Mouse (Mus musculus): ENCODE results near the gene Parp3. TPM values are rescaled to one million over a fixed set of nuclear protein-coding genes. Genes with fewer than 3 reads are reported as not detected.
A peak's percentile ranks its signal among the peaks of the same experiment; 100 is the strongest.

Parp3 gene
- polyA plus RNA-seq, 1 experiment from 2014 or later = 3.5 TPM

DNA sequence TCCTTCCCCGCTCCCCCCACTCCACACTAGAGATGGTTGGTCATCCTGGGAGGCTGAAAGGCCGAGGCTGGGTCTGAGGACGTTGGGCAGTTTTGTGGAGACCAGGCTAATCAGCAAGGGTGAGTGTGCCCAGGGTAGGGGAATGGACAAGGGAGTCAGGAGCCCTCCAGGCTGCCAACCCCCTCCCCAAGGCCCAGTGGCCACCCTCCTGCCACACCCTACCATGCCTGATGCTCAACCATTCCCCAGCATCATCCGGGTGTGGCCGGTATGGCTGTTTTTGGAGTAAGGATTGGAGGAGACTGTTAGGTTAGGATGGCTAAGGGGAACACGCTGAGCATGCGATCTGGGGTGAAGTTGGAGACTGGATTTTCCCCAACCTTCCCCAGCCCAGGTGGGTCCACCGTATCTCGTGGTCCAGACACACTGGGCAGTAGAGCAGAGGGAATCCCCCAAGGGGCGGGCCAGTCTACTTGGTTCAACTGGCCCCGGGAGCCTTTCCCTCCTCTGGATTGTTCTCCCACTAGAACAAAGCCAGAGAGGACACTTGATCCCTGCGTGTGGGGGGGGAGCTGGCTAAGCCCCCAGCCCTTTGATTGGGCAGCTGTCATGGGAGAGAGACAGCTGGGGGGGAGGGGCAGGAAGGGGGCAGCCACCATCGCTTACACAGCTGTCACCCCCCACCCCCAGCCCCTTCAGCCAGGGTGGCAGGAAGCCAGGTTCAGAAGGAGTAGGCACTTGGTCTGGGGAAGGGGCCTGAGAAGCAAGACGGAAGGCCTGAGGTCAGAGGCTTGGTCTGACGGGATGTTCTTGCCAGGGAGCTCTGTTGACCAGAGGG lies 20.2 kb downstream of the Parp3 start:
- H3K9me3 ChIP-seq = no peaks in the 10 kb centered on the region
- peaks cover 43% of the 10 kb centered on the region for H3K36me3 ChIP-seq
- WGBS = 38% methylated on average over 15 of the region's 15 CpGs
- ATAC-seq (ENCODE audit: insufficient number of reproducible peaks, insufficient read depth, low FRiP score, low TSS enrichment, low read depth) = no peak
- peaks cover 65% of the 10 kb centered on the region for H3K4me1 ChIP-seq (replicated peaks)
- H3K4me2 ChIP-seq = peak overlapping the region; percentile 96
- peak overlapping the region; percentile 81 for H3K4me3 ChIP-seq (replicated peaks)
- peak overlapping the region; percentile 94 for H3K27ac ChIP-seq
- H3K27me3 ChIP-seq = no peaks in the 10 kb centered on the region
- peak overlapping the region; percentile 42 for H3K9ac ChIP-seq (replicated peaks)

DNA sequence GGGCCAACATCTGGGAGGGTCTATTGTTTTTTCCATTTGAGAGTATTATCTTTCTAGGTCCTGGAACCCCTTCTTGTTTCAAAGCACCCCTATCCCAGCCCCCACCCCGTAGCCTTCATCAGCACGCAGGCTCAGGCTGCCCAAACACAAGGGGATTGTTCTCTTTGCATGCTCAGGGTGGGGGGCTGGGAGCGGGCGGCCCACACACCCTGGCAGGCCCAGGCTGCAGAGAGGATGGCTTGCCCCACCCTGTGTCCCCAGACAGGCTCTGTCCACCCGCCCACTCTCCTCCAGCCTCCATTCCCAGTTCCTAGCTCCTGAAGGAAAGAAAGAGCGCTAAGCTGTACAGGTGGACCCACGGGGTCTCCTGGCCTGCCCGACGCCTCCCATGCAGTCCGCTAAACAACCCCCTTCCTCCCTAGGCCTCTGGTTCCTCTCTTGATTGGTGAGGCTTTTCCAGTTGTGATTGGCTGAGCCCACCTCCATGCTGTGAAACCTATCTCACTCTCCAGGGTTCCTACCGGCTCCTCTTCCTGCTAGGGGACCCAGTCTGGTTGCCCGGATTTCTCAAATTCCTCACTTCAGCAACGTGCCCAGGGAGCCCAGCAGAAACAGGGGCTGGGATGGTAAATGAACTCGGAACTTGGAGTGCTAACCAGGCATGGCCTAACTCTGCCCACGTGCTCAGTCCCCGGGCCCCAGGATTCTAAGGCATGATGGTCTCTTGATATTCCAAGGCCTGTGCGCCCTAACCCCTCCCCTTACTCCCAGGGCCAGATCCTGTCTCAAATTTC lies 21.7 kb downstream of the Parp3 start:
- WGBS = under 1% methylated on average over 17 of the region's 17 CpGs
- 0 out of 2 replicates have a peak, but pooled peaks have one; percentile 17 for ATAC-seq (ENCODE audit: insufficient number of reproducible peaks, insufficient read depth, low FRiP score, low TSS enrichment, low read depth)
- Histone ChIP-seq H3K27me3 (no peaks in the 10 kb centered on the region), H3K9me3 (no peaks in the 10 kb centered on the region), H3K4me3 (replicated peaks) (peak overlapping the region; percentile 81), H3K4me2 (peak overlapping the region; percentile 96), H3K27ac (peak overlapping the region; percentile 94), H3K4me1 (replicated peaks) (peaks cover 75% of the 10 kb centered on the region), H3K9ac (replicated peaks) (peak overlapping the region; percentile 88), H3K36me3 (peaks cover 29% of the 10 kb centered on the region)

DNA sequence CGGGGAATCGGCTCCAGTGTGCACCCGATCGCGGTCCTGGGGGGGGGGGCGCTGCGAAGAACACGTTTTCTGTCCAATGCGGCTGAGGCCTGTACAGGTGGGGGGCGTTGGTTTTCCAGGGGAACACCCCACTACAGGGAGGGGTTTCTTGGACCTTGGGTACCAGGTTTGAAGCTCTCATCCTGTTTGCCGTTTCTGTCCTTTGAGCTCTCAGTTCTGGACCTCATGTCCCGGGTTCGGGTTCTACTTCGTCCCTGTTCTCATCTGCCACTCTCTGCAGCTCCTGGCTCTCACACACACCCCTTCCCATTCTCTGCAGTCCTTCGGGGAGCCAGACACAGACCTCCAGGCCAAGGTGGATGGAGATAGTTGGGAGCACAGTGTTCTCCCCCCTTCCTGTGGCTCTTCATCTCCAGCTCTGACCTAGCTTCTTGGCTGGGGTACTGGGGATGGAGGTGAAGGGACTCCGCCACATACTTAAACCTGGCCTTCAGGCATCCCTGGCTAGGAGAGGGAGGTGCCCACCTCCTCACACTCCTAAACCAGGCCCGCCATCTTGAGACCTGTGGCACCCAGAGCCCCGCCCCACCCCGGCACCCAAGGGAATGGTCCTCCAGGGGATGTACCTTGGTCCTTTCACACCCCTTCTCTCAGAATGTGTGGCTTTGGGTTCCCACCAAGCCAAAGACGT lies 22.5 kb downstream of the Parp3 start:
- peak overlapping the region; percentile 96 for H3K4me2 ChIP-seq
- WGBS = 0% methylated on average over 17 of the region's 20 CpGs
- ATAC-seq (ENCODE audit: insufficient number of reproducible peaks, insufficient read depth, low FRiP score, low TSS enrichment, low read depth) = no peak; the same call in 1 of the 2 replicates
- H3K27me3 ChIP-seq = no peaks in the 10 kb centered on the region
- H3K36me3 ChIP-seq = peaks cover 25% of the 10 kb centered on the region; the same call in 1 of the 2 replicates
- H3K9ac ChIP-seq (replicated peaks) = peak overlapping the region; percentile 88
- H3K4me1 ChIP-seq (replicated peaks) = peaks cover 74% of the 10 kb centered on the region
- peak overlapping the region; percentile 81 for H3K4me3 ChIP-seq (replicated peaks)
- peak overlapping the region; percentile 94 for H3K27ac ChIP-seq
- H3K9me3 ChIP-seq = no peaks in the 10 kb centered on the region

DNA sequence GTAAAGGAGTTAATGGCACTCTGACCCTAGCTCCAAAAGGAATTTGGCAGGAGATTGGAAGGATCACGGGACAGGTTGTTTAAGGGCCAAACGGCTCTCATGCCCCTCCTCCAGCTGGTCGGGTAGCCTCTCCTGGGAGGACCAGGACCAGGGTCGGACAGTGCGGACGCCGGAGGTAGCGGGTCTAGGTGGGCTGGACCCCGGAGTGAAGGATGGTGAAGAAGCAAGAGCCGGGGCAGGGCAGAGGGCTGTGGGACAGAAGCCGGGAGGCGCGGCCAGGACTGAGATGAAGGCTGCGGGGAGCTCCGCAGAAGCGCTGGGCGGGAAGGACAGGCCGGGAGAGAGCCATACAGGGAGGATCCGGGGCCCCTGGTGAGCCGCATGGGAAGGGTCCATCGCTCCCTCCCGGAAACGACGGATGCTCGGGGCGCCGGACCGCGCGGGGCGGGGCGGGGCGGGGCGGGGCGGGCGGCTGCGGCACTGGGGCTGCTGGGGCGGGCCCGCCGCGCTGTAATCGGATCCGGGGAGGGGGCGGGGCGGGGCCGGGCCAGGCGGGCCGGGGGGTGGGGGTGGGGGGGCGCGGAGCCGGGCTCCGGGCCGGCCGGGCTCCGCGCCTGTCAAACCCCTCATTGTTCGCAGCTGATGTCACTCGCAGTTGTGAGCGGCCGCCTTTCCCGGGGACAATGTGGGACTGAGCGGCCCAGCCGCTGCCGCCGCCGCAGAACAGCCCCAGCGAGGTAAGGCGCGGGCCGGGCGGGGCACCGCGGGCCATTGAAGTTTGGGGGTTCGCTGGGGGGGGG lies 23.3 kb downstream of the Parp3 start, which contains the start of gene Pcbp4:
Gene Pcbp4, plus strand, starts transcription at position 21 of the 800 bp plus-strand sequence.
- Histone ChIP-seq H3K9me3 (no peaks in the 10 kb centered on the region), H3K4me2 (peak within 1 kb of the TSS; percentile 96), H3K9ac (replicated peaks) (peak within 1 kb of the TSS; percentile 88), H3K4me3 (replicated peaks) (peak within 1 kb of the TSS; percentile 81), H3K27me3 (no peaks in the 10 kb centered on the region), H3K36me3 (peaks cover 21% of the 10 kb centered on the region; the same call in 1 of the 2 replicates), H3K27ac (peak within 1 kb of the TSS; percentile 94), H3K4me1 (replicated peaks) (peaks cover 80% of the 10 kb centered on the region)
- 2% methylated on average over 54 of the region's 74 CpGs for WGBS
- ATAC-seq (ENCODE audit: insufficient number of reproducible peaks, insufficient read depth, low FRiP score, low TSS enrichment, low read depth) = peak; percentile 56

DNA sequence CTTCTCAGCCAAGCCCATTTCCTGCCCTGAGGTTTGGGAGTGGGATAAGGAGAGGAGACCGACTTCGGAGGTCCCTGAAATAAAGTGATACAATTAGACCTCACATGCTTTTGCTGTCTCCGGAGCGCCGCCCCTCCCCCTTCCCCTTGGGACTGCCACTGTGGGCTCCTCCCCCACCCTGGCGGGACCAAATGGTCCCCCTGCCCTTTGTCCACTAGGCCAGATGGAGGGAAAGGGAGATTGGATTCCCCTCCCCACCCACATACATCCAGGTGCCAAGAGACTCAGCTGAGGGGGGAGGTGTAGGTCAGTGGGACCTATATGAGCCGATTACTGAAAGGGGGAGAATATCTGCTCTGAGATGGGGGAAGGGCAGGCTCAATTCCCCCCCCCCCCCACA lies 23.9 kb downstream of the Parp3 start:
- Histone ChIP-seq H3K27ac (peak overlapping the region; percentile 94), H3K9me3 (no peaks in the 10 kb centered on the region), H3K9ac (replicated peaks) (peak overlapping the region; percentile 88), H3K4me2 (peak overlapping the region; percentile 96), H3K27me3 (no peaks in the 10 kb centered on the region), H3K4me1 (replicated peaks) (peaks cover 81% of the 10 kb centered on the region), H3K4me3 (replicated peaks) (peak overlapping the region; percentile 81), H3K36me3 (peaks cover 17% of the 10 kb centered on the region; the same call in 1 of the 2 replicates)
- 0% methylated on average over 7 of the region's 7 CpGs for WGBS
- no peak for ATAC-seq (ENCODE audit: insufficient number of reproducible peaks, insufficient read depth, low FRiP score, low TSS enrichment, low read depth)

DNA sequence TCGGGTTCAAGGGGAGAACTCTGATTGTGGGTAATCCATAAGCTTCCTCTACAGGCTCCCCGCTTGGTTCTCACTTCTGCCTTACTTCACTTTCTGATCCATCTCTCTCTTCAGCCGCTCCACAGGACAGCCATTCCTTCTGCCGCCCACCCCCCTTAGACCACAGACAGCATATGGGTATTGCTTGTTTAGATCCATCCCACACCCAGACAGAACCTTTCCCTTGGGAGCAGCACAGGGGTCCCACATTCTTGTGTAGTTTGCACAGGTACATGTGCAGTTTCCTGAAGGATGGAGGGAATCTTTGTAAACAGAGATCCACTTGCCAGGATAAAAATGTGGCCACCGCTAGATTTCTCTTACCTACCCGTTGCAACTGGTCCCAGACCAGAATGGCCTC lies 24.4 kb downstream of the Parp3 start:
- Histone ChIP-seq H3K9ac (replicated peaks) (peak overlapping the region; percentile 40; the same call in 1 of the 2 replicates), H3K27ac (peak overlapping the region; percentile 94; the same call in 1 of the 2 replicates)

DNA sequence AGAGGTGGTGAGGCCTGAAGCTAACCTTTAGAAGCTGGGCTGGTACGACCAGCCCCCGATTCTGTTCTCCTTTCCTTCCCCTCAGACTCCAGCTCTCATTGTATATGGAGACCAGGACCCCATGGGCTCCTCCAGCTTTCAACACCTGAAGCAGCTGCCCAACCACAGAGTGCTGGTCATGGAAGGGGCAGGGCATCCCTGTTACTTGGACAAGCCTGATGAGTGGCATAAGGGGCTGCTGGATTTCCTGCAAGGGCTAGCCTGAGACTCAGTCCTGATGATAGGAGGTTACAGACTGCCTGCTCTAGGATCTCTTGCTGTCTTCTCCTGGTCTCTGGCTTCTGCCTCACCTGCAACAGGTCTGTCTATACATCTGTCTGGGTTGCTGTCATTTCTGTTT lies 24.9 kb downstream of the Parp3 start:
- Histone ChIP-seq H3K4me1 (replicated peaks) (peaks cover 78% of the 10 kb centered on the region), H3K9ac (replicated peaks) (no peak overlapping the region), H3K4me3 (replicated peaks) (0 out of 2 replicates have a peak overlapping the region, but pooled peaks have one; percentile 81), H3K36me3 (peaks cover 9% of the 10 kb centered on the region; the same call in 1 of the 2 replicates), H3K27ac (no peak overlapping the region), H3K27me3 (no peaks in the 10 kb centered on the region), H3K9me3 (no peaks in the 10 kb centered on the region), H3K4me2 (peak overlapping the region; percentile 96; the same call in 1 of the 2 replicates)
- no peak for ATAC-seq (ENCODE audit: insufficient number of reproducible peaks, insufficient read depth, low FRiP score, low TSS enrichment, low read depth)
- 36% methylated on average over 2 of the region's 2 CpGs for whole genome bisulfite sequencing

More for the DNA sequence above, 24.4 kb downstream of the Parp3 start:
- ATAC-seq (ENCODE audit: insufficient number of reproducible peaks, insufficient read depth, low FRiP score, low TSS enrichment, low read depth) = no peak
- peak overlapping the region; percentile 96 for H3K4me2 ChIP-seq
- 13% methylated on average over 6 of the region's 6 CpGs for whole genome bisulfite sequencing
- H3K9me3 ChIP-seq = no peaks in the 10 kb centered on the region
- H3K4me3 ChIP-seq (replicated peaks) = peak overlapping the region; percentile 81
- H3K36me3 ChIP-seq = peaks cover 13% of the 10 kb centered on the region; the same call in 1 of the 2 replicates
- H3K27me3 ChIP-seq = no peaks in the 10 kb centered on the region
- H3K4me1 ChIP-seq (replicated peaks) = peaks cover 79% of the 10 kb centered on the region

DNA sequence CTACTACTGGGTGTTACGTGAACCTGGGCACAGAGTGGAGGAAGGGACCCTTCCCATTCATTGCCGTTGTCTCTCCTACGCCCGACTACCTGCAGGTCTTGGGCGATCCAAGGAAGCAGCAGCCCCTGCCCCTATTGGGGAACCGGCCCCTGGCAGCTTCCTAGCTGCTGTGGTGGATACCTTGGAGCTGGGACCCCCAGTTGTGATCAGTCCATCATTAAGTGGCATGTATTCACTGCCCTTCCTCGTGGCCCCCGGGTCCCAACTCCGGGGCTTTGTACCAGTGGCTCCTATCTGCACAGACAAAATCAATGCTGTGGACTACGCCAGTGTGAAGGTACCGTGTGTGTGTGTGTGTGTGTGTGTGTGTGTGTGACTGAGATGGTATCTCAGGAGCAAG lies 25.5 kb downstream of the Parp3 start:
- Histone ChIP-seq H3K27me3 (no peaks in the 10 kb centered on the region), H3K36me3 (peaks cover 3% of the 10 kb centered on the region; the same call in 1 of the 2 replicates), H3K4me2 (peak overlapping the region; percentile 23; the same call in 1 of the 2 replicates), H3K27ac (peak overlapping the region; percentile 29; the same call in 1 of the 2 replicates), H3K9ac (replicated peaks) (no peak overlapping the region; the same call in 1 of the 2 replicates), H3K4me3 (replicated peaks) (no peak overlapping the region), H3K4me1 (replicated peaks) (peaks cover 74% of the 10 kb centered on the region), H3K9me3 (no peaks in the 10 kb centered on the region)
- WGBS = 71% methylated on average over 11 of the region's 11 CpGs
- ATAC-seq (ENCODE audit: insufficient number of reproducible peaks, insufficient read depth, low FRiP score, low TSS enrichment, low read depth) = no peak

DNA sequence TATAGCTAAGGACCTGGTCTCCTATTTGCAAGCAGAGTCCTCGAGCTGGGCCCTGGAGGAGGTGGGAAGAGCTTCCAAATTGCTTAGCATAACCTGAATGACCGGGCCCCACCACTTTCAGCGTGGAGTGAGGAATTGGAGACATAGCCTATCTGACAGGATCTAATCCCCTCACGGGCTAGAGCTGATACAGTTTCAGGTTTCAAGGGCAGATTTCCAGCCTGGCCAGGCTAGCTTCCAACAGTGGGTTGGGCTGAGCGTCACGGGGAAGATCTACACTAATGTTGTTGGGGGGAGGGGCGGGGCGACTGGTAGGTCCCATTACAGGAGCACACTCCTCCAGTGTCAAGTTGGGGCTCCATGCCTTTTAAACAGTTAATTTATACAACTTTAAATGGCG lies 26.1 kb downstream of the Parp3 start:
- H3K4me1 ChIP-seq (replicated peaks) = peaks cover 73% of the 10 kb centered on the region
- ATAC-seq (ENCODE audit: insufficient number of reproducible peaks, insufficient read depth, low FRiP score, low TSS enrichment, low read depth) = no peak
- H3K9me3 ChIP-seq = no peaks in the 10 kb centered on the region
- H3K36me3 ChIP-seq = no peaks in the 10 kb centered on the region
- no peaks in the 10 kb centered on the region for H3K27me3 ChIP-seq
- H3K4me3 ChIP-seq (replicated peaks) = no peak overlapping the region
- WGBS = 5% methylated on average over 9 of the region's 9 CpGs
- H3K27ac ChIP-seq = peak overlapping the region; percentile 29; the same call in 1 of the 2 replicates
- peak overlapping the region; percentile 23 for H3K4me2 ChIP-seq
- no peak overlapping the region; the same call in 1 of the 2 replicates for H3K9ac ChIP-seq (replicated peaks)

DNA sequence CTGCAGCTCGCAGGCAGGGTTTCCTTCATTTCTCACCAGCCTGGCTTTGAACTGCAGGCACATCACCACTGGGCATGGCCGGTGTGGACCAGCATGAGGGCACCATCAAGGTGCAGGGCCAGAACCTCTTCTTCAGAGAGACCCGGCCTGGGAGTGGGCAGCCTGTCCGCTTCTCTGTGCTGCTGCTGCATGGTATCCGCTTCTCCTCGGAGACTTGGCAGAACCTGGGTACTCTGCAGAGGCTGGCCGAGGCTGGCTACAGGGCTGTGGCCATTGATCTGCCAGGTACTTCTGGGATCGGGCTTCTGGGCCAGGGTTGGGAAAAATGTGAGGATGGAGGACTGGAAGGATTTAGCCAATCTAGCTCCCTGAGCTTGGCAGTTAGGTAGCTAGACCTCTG lies 26.8 kb downstream of the Parp3 start:
- Histone ChIP-seq H3K4me1 (replicated peaks) (peaks cover 68% of the 10 kb centered on the region), H3K27me3 (no peaks in the 10 kb centered on the region), H3K9ac (replicated peaks) (no peak overlapping the region), H3K36me3 (no peaks in the 10 kb centered on the region), H3K9me3 (no peaks in the 10 kb centered on the region), H3K27ac (0 out of 2 replicates have a peak overlapping the region, but pooled peaks have one; percentile 29), H3K4me3 (replicated peaks) (no peak overlapping the region), H3K4me2 (peak overlapping the region; percentile 23)
- WGBS = 85% methylated on average over 8 of the region's 8 CpGs
- ATAC-seq (ENCODE audit: insufficient number of reproducible peaks, insufficient read depth, low FRiP score, low TSS enrichment, low read depth) = no peak

Measured in limb, embryonic 12.5 days (tissue).